Comparison of ENCODE assay signal across 7 mouse cellular contexts in the genomic region with DNA sequence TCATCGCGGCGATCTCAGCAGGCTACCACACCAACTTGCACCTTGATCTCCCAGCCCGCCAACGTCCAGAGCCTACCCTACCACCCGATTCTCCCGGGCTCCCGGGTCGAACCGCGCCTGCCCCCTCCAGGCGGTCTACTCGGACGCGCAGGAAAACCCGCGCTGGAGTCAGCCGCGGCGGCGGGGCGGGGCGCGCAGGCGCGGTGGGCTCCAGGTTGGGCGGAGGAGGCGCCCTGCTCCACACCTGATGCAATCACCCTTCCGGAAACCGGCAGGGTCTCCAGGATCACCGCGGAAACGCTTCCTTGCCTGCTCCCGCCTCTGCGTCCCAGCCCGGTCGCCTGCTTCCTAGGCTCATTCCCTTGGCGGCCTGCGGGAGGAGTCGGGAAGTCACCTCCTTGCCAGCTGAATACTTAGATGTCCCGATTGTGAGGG. TPM values are rescaled to one million over a fixed set of nuclear protein-coding genes. Genes with fewer than 3 reads are reported as not detected.
DNase-seq lines count a peak whose midpoint lies in the region; ATAC-seq and TF ChIP-seq lines count a peak whose summit lies in the region.

No protein-coding gene starts in this region.

- no peaks in the 10 kb centered on the region for H3K4me1 ChIP-seq in bone marrow, adult 2 months (ENCODE audit: control insufficient read depth, insufficient read depth, low read length)
- no peaks in the 10 kb centered on the region for H3K4me1 ChIP-seq in embryonic facial prominence, embryonic 11.5 days (ENCODE audit: control insufficient read depth, insufficient read depth, low read length)
- peaks cover 17% of the 10 kb centered on the region for H3K4me1 ChIP-seq in kidney, adult 2 months (ENCODE audit: control insufficient read depth, insufficient read depth, low read length)
- H3K4me1 ChIP-seq in limb, embryonic 11.5 days (ENCODE audit: control insufficient read depth, insufficient read depth, low read length): peaks cover 9% of the 10 kb centered on the region
- H3K4me1 ChIP-seq in midbrain, embryonic 14.5 days (ENCODE audit: control insufficient read depth, insufficient read depth, low read length): peaks cover 29% of the 10 kb centered on the region

- ATAC-seq in embryonic facial prominence, embryonic 11.5 days (replicated peaks; ENCODE audit: insufficient number of reproducible peaks, low FRiP score, low TSS enrichment, low read depth): peak; percentile 22
- ATAC-seq in limb, embryonic 11.5 days (ENCODE audit: insufficient number of reproducible peaks, low FRiP score, low TSS enrichment, low read depth): peak; percentile 63; the same call in 1 of the 2 replicates
- peak; percentile 63 for ATAC-seq in midbrain, embryonic 14.5 days (ENCODE audit: low FRiP score, low TSS enrichment)

- peak; percentile 87 for DNase-seq in embryonic facial prominence, embryonic 11.5 days (ENCODE audit: low spot score)
- peak; percentile 88 to 92 for DNase-seq in heart, adult 18-20 months
- DNase-seq in kidney, adult 2 months: peak; percentile 95
- DNase-seq in limb, embryonic 11.5 days (ENCODE audit: low spot score): peak; percentile 89
- DNase-seq in midbrain, embryonic 14.5 days: peak; percentile 93
- DNase-seq in spleen, postnatal 4 days (ENCODE audit: low spot score in 2 of 2): peak; percentile 34 to 71

- H3K27ac ChIP-seq in bone marrow, adult 2 months (ENCODE audit: control insufficient read depth, insufficient read depth, low read depth, low read length, poor library complexity): no peak overlapping the region; the same call in 1 of the 2 replicates
- H3K27ac ChIP-seq in embryonic facial prominence, embryonic 11.5 days (replicated peaks; ENCODE audit: low read depth, low read length): peak overlapping the region; percentile 49; the same call in 1 of the 2 replicates
- H3K27ac ChIP-seq in kidney, adult 2 months (ENCODE audit: insufficient read depth, low read depth, low read length): peak overlapping the region; percentile 65
- H3K27ac ChIP-seq in limb, embryonic 11.5 days (replicated peaks; ENCODE audit: low read depth, low read length): peak overlapping the region; percentile 30; the same call in 1 of the 2 replicates
- H3K27ac ChIP-seq in midbrain, embryonic 14.5 days (replicated peaks; ENCODE audit: low read depth, low read length): peak overlapping the region; percentile 66

- no peaks in the 10 kb centered on the region for H3K9me3 ChIP-seq in embryonic facial prominence, embryonic 11.5 days (replicated peaks; ENCODE audit: control insufficient read depth, low read length)
- no peaks in the 10 kb centered on the region for H3K9me3 ChIP-seq in limb, embryonic 11.5 days (ENCODE audit: control insufficient read depth, low read length)
- H3K9me3 ChIP-seq in midbrain, embryonic 14.5 days (ENCODE audit: control insufficient read depth, low read length): no peaks in the 10 kb centered on the region

- TF ChIP-seq CTCF in bone marrow, adult 2 months (IDR thresholded peaks at IDR 0.05; ENCODE audit: control insufficient read depth, insufficient read depth, low read length): no peak
- TF ChIP-seq CTCF in kidney, adult 2 months (conservative IDR thresholded peaks at IDR 0.05; ENCODE audit: insufficient read depth, insufficient read length, low read depth, low read length): peak; percentile 46

- no peaks in the 10 kb centered on the region for H3K27me3 ChIP-seq in embryonic facial prominence, embryonic 11.5 days (ENCODE audit: control insufficient read depth, insufficient read depth, low read length)
- H3K27me3 ChIP-seq in kidney, adult 2 months (replicated peaks; ENCODE audit: control insufficient read depth, insufficient read depth, low read length): no peaks in the 10 kb centered on the region
- H3K27me3 ChIP-seq in limb, embryonic 11.5 days (ENCODE audit: control insufficient read depth, insufficient read depth, low read length): no peaks in the 10 kb centered on the region
- H3K27me3 ChIP-seq in midbrain, embryonic 14.5 days (ENCODE audit: control insufficient read depth, insufficient read depth, low read length): no peaks in the 10 kb centered on the region

- H3K9ac ChIP-seq in embryonic facial prominence, embryonic 11.5 days (replicated peaks; ENCODE audit: low read length): peak overlapping the region; percentile 75
- H3K9ac ChIP-seq in limb, embryonic 11.5 days (ENCODE audit: low read length): peak overlapping the region; percentile 28
- peak overlapping the region; percentile 61 for H3K9ac ChIP-seq in midbrain, embryonic 14.5 days (replicated peaks; ENCODE audit: low read length)

- H3K4me3 ChIP-seq in bone marrow, adult 2 months (replicated peaks; ENCODE audit: control insufficient read depth, low read depth, low read length): peak overlapping the region; percentile 32
- peak overlapping the region; percentile 53 for H3K4me3 ChIP-seq in embryonic facial prominence, embryonic 11.5 days (ENCODE audit: low read depth, low read length)
- H3K4me3 ChIP-seq in kidney, adult 2 months (ENCODE audit: insufficient read depth, low read depth, low read length): peak overlapping the region; percentile 60
- peak overlapping the region; percentile 43 for H3K4me3 ChIP-seq in limb, embryonic 11.5 days (ENCODE audit: low read depth, low read length)
- peak overlapping the region; percentile 47 for H3K4me3 ChIP-seq in midbrain, embryonic 14.5 days (replicated peaks; ENCODE audit: low read depth, low read length)

- WGBS in bone marrow, adult 2 months: under 1% methylated on average over 41 of the region's 41 CpGs
- under 1% methylated on average over 41 of the region's 41 CpGs for WGBS in embryonic facial prominence, embryonic 11.5 days
- under 1% methylated on average over 41 of the region's 41 CpGs for WGBS in kidney, adult 2 months
- WGBS in limb, embryonic 11.5 days: under 1% methylated on average over 41 of the region's 41 CpGs
- WGBS in midbrain, embryonic 14.5 days: under 1% methylated on average over 41 of the region's 41 CpGs

- no peak for TF ChIP-seq POLR2A in bone marrow, adult 2 months (IDR thresholded peaks at IDR 0.05; ENCODE audit: borderline replicate concordance, control insufficient read depth, low read depth, low read length)
- TF ChIP-seq POLR2A in kidney, adult 2 months (IDR thresholded peaks at IDR 0.05; ENCODE audit: low read depth, low read length): peak; percentile 22

- peak overlapping the region; percentile 70 for H3K4me2 ChIP-seq in embryonic facial prominence, embryonic 11.5 days (ENCODE audit: low read depth, low read length)
- H3K4me2 ChIP-seq in limb, embryonic 11.5 days (ENCODE audit: low read depth, severe bottlenecking): peak overlapping the region; percentile 39
- H3K4me2 ChIP-seq in midbrain, embryonic 14.5 days (ENCODE audit: low read length): peak overlapping the region; percentile 63

- no peaks in the 10 kb centered on the region for H3K36me3 ChIP-seq in embryonic facial prominence, embryonic 11.5 days (replicated peaks; ENCODE audit: control insufficient read depth, insufficient read depth, low read depth, low read length)
- H3K36me3 ChIP-seq in kidney, adult 2 months (ENCODE audit: control insufficient read depth, insufficient read depth, low read length): no peaks in the 10 kb centered on the region
- H3K36me3 ChIP-seq in limb, embryonic 11.5 days (ENCODE audit: control insufficient read depth, insufficient read depth, low read length): no peaks in the 10 kb centered on the region
- no peaks in the 10 kb centered on the region for H3K36me3 ChIP-seq in midbrain, embryonic 14.5 days (ENCODE audit: control insufficient read depth, insufficient read depth, low read length)

RNA-seq across cellular contexts. Expression of gene Apbb2, which starts 1.6 kb away (rescaled TPM):
- polyA plus RNA-seq in bone marrow, adult 2 months (2011; ENCODE audit: insufficient read depth, insufficient read length, low replicate concordance, missing spikeins): 3.1 and 6.6 TPM in 2 replicates
- polyA plus RNA-seq in embryonic facial prominence, embryonic 11.5 days (2014; fragmentation: Nextera tagmentation; extraction: Ambion mirVana): 27.8 and 33.5 TPM in 2 replicates
- total RNA-seq in heart, adult 18-20 months (2021): 10 to 100 TPM; 45.5 to 46.5 TPM
- polyA plus RNA-seq in kidney, adult 2 months (2012; rRNA removed): 21.4 and 27.7 TPM in 2 replicates
- 37.9 and 38.5 TPM in 2 replicates for polyA plus RNA-seq in limb, embryonic 11.5 days (2014; fragmentation: Nextera tagmentation; extraction: Ambion mirVana)
- 99.9 and 116 TPM in 2 replicates for polyA plus RNA-seq in midbrain, embryonic 14.5 days (2014; fragmentation: Nextera tagmentation; extraction: Ambion mirVana)

RNA-seq across cellular contexts. Expression of gene Uchl1, which starts 55.7 kb away (rescaled TPM):
- polyA plus RNA-seq in bone marrow, adult 2 months (2011; ENCODE audit: insufficient read depth, insufficient read length, low replicate concordance, missing spikeins): 5.4 and 14.6 TPM in 2 replicates
- 181 and 212 TPM in 2 replicates for polyA plus RNA-seq in embryonic facial prominence, embryonic 11.5 days (2014; fragmentation: Nextera tagmentation; extraction: Ambion mirVana)
- total RNA-seq in heart, adult 18-20 months (2021): 1 to 10 TPM; 8.3 to 8.4 TPM
- polyA plus RNA-seq in kidney, adult 2 months (2012; rRNA removed): 12.1 and 16.8 TPM in 2 replicates
- 42.6 and 57.8 TPM in 2 replicates for polyA plus RNA-seq in limb, embryonic 11.5 days (2014; fragmentation: Nextera tagmentation; extraction: Ambion mirVana)
- 1,445 and 1,876 TPM in 2 replicates for polyA plus RNA-seq in midbrain, embryonic 14.5 days (2014; fragmentation: Nextera tagmentation; extraction: Ambion mirVana)
